Mouse (Mus musculus): Measurements from ENCODE around the gene Ift57.

DNA sequence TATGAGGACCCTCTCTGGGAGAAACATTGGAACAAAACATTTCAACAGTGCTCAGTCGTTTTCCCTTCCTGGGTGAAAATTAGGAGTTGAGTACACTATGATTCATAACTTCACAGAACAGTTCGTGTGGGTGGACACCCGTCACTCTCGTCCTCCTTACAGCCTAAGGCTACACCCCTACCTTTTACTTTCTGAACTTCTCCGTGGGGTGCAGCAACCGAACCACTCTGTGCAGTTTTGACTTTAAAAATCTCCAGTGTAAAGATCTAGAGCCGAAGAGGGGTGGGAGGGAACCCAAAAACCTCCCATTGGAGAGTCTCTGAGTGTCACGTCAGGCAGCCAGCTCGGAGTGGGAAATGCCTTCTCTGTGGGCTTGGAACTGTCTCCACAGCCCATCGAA is 107.9 kb downstream of the Ift57 start:
- TF ChIP-seq POLR2A (IDR thresholded peaks at IDR 0.05; ENCODE audit: control insufficient read depth, extremely low read depth, insufficient read depth, low read length, poor library complexity) (no peak), CTCF (IDR thresholded peaks at IDR 0.05; ENCODE audit: borderline replicate concordance, control insufficient read depth, extremely low read depth, insufficient read depth, low read length, poor library complexity) (no peak)
